Mouse (Mus musculus) limb, embryonic 12.5 days (tissue): ENCODE data around the gene Ehd4. TPM values are rescaled to one million over a fixed set of nuclear protein-coding genes. Genes with fewer than 3 reads are reported as not detected.

Experiments
- ATAC-seq: fragments of 200-750 bp; cut with Nextera tagmentation; 2 replicates; pipeline ENCODE4 v1.8.0; 2017; ENCODE audit warnings: low read depth, moderate TSS enrichment; ENCODE audit not compliant: insufficient number of reproducible peaks, insufficient read depth, low FRiP score, low TSS enrichment
- H3K27ac ChIP-seq: fragments of 300-500 bp; sonication (generic); 2 replicates; pipeline ENCODE4 v1.5.1; 2016; ENCODE audit warnings: mild to moderate bottlenecking, moderate library complexity
- H3K27me3 ChIP-seq: fragments of 300-500 bp; sonication (generic); 2 replicates; pipeline ENCODE4 v1.6.1; 2016; ENCODE audit warnings: mild to moderate bottlenecking, moderate library complexity
- H3K36me3 ChIP-seq: fragments of 300-500 bp; sonication (generic); 2 replicates; pipeline ENCODE4 v1.6.1; 2016; ENCODE audit warnings: mild to moderate bottlenecking, moderate library complexity
- H3K4me1 ChIP-seq: fragments of 300-500 bp; sonication (generic); replicated peaks from 2 replicates; pipeline ENCODE4 v1.6.1; 2016
- H3K4me2 ChIP-seq: fragments of 300-500 bp; sonication (generic); 2 replicates; pipeline ENCODE4 v1.6.1; 2016; ENCODE audit warnings: mild to moderate bottlenecking, moderate library complexity
- H3K4me3 ChIP-seq: fragments of 300-500 bp; sonication (generic); replicated peaks from 2 replicates; pipeline ENCODE4 v1.5.1; 2016; ENCODE audit warnings: mild to moderate bottlenecking
- H3K9ac ChIP-seq: fragments of 300-500 bp; sonication (generic); replicated peaks from 2 replicates; pipeline ENCODE4 v1.6.1; 2016; ENCODE audit warnings: mild to moderate bottlenecking, moderate library complexity
- H3K9me3 ChIP-seq: fragments of 300-500 bp; sonication (generic); 2 replicates; pipeline ENCODE4 v1.6.1; 2016; ENCODE audit warnings: mild to moderate bottlenecking, moderate library complexity
- WGBS: fragments of 180-500 bp; shearing (Covaris S2); methylation state at CpG from one replicate; pipeline ENCODE4 v1.1.7; 2016; 5-methylcytosine and 5-hydroxymethylcytosine counted together
- polyA plus RNA-seq: library from polyadenylated mRNA; unstranded; fragments of >200 nt; fragmentation: Nextera tagmentation; extraction: Ambion mirVana; gene quantifications from 2 replicates; pipeline ENCODE4 v1.2.1, GENCODE M21; 2016

Gene Ehd4
- polyA plus RNA-seq: 27.9 and 28.2 TPM in 2 replicates

DNA sequence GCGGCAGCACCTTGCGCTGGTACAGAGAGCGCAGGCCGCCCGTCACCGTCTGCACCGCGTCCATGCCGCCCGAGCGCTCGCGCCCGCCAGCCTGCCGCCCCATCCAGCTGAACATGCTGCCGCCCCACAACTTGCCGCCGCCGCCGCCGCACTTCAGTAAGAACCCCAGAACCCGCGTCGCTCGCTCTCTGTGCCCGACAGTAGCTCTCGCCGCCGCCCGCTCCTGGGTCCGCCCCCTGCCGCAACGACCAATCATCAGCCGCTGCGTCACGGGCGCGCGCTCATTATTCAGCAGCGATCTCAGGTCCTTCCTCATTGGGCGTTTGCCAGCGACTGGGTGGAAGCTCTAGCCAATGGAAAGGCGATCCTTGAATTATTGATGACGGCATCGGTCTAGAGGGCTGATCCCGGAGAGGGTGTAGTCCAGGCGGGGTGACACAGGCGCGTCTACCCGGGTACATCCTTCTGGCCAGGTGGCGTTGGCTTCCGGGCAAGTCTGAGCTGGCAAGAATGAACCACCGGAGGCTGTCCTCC lies at the start of gene Ehd4:
Gene Ehd4, minus strand, starts transcription at position 246 of the 534 bp plus-strand sequence.
- peak; percentile 98 for ATAC-seq

GRCm38 (mm10) chr2:120203742-120204141 lies 49.3 kb upstream of the Ehd4 start:
- H3K4me2 ChIP-seq: no peak overlapping the region
- H3K27ac ChIP-seq: no peak overlapping the region
- no peaks in the 10 kb centered on the region for H3K27me3 ChIP-seq
- H3K36me3 ChIP-seq: no peaks in the 10 kb centered on the region
- 69% methylated on average over 3 of the region's 3 CpGs for WGBS
- no peak for ATAC-seq
- no peaks in the 10 kb centered on the region for H3K9me3 ChIP-seq
- H3K4me1 ChIP-seq: no peaks in the 10 kb centered on the region
- no peak overlapping the region for H3K9ac ChIP-seq
- H3K4me3 ChIP-seq: no peak overlapping the region

More for the DNA sequence above, at the start of gene Ehd4:
- Histone ChIP-seq H3K27ac (0 out of 2 replicates have a peak within 1 kb of the TSS, but pooled peaks have one; percentile 35), H3K4me2 (peak within 1 kb of the TSS; percentile 99), H3K27me3 (no peaks in the 10 kb centered on the region), H3K36me3 (no peaks in the 10 kb centered on the region), H3K4me1 (peaks cover 8% of the 10 kb centered on the region; the same call in 1 of the 2 replicates), H3K4me3 (peak within 1 kb of the TSS; percentile 72), H3K9me3 (no peaks in the 10 kb centered on the region), H3K9ac (peak within 1 kb of the TSS; percentile 66)
- WGBS: under 1% methylated on average over 53 of the region's 53 CpGs

- WGBS: 78% methylated on average over 7 of the region's 7 CpGs
- H3K36me3 ChIP-seq: no peaks in the 10 kb centered on the region
- no peak overlapping the region for H3K9ac ChIP-seq
- H3K9me3 ChIP-seq: no peaks in the 10 kb centered on the region
- no peak for ATAC-seq
- no peak overlapping the region for H3K27ac ChIP-seq
- H3K27me3 ChIP-seq: no peaks in the 10 kb centered on the region
- no peak overlapping the region for H3K4me3 ChIP-seq
- H3K4me2 ChIP-seq: no peak overlapping the region
- no peaks in the 10 kb centered on the region for H3K4me1 ChIP-seq
These were observed 45.7 kb upstream of the Ehd4 start for GRCm38 (mm10) chr2:120200077-120200476.

GRCm38 (mm10) chr2:120188174-120188573 lies 33.8 kb upstream of the Ehd4 start:
- no peaks in the 10 kb centered on the region for H3K4me1 ChIP-seq
- H3K9me3 ChIP-seq: no peaks in the 10 kb centered on the region
- no peak overlapping the region for H3K4me2 ChIP-seq
- ATAC-seq: no peak
- no peak overlapping the region for H3K27ac ChIP-seq
- H3K27me3 ChIP-seq: no peaks in the 10 kb centered on the region
- no peaks in the 10 kb centered on the region for H3K36me3 ChIP-seq
- no peak overlapping the region for H3K9ac ChIP-seq
- H3K4me3 ChIP-seq: no peak overlapping the region
- 93% methylated on average over 4 of the region's 4 CpGs for WGBS

DNA sequence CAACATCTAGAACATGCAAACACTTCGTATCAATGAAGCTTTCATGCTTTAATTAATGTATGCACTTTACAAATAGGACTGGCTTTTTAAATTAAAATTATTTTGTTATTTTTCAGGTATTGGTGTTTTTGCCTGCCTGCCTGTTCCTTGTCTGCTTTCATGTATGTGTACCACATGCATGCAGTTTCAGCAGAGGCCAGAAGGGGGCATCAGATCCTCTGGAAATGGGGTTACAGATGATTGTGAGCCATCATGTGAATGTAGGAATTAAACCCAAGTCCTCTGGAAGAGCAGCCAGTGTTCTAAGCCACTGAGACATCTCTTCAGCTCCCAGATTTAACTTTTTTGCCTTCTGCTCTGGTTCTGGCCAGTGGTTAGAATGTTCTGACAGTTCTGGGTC lies 33.2 kb upstream of the Ehd4 start:
- 80% methylated on average over 1 of the region's 1 CpGs for WGBS
- no peak overlapping the region for H3K4me2 ChIP-seq
- no peak overlapping the region for H3K27ac ChIP-seq
- ATAC-seq: no peak
- H3K9ac ChIP-seq: no peak overlapping the region
- H3K4me3 ChIP-seq: no peak overlapping the region
- H3K9me3 ChIP-seq: no peaks in the 10 kb centered on the region
- no peaks in the 10 kb centered on the region for H3K27me3 ChIP-seq
- no peaks in the 10 kb centered on the region for H3K4me1 ChIP-seq
- H3K36me3 ChIP-seq: no peaks in the 10 kb centered on the region

DNA sequence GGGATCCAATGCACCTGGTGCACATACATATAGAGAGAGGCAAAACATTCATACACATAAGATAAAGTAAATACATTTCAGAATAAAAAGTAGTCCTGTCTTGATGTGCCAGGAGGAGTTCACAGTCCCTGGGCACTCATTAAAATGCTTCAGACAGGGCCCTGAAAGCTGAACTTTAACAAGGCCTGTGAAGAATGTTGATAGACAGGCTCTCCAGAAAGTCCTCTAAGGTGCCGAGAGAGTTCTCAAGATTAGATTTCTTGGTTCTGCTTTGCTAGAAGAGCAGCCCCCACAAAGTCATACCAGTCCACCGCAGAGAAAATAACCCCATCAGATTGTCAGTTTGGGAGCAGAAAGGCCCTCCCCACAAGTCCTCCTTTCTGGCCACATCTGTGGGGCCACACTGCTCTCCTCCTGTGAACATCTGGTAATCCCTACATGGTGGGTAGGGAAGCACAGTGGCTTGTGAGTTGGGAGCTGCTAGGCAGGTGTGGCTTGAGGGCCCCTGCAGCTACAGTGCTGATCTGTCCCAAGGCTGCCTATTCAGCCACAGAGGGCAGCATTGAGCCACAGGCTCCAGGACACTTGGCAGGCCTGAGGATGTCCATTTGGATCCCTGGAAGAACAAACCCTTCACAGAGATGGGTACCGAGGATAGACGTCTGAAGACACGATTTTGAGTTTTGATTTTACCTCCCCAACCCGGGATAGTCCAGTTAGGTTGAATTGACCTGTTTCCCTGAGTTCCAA lies 31.3 kb upstream of the Ehd4 start:
- Histone ChIP-seq H3K27me3 (no peaks in the 10 kb centered on the region), H3K4me2 (no peak overlapping the region), H3K9me3 (no peaks in the 10 kb centered on the region), H3K4me1 (no peaks in the 10 kb centered on the region), H3K36me3 (no peaks in the 10 kb centered on the region), H3K9ac (no peak overlapping the region), H3K4me3 (no peak overlapping the region), H3K27ac (no peak overlapping the region)
- WGBS: 76% methylated on average over 6 of the region's 6 CpGs
- no peak for ATAC-seq

DNA sequence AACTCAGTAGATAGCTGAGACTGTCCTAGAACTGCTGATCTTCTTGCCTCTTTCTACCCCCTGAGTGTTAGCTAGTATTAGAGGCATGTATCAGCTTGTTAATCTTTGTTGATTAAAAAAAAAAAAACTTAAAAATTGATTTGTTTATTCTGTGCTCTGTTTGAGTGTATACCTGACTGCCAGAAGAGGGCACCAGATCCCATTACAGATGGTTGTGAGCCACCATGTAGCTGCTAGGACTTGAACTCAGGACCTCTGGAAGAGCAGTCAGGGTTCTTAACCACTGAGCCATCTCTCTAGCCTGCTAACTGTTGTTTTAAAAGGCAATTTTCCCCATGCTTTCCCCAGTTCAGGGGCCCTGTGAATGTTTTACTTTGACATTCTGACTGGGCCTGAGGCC lies 24.5 kb upstream of the Ehd4 start:
- 0 out of 2 replicates have a peak, but pooled peaks cover 3% of the 10 kb centered on the region for H3K27me3 ChIP-seq
- H3K9ac ChIP-seq: no peak overlapping the region
- H3K4me3 ChIP-seq: no peak overlapping the region
- no peak for ATAC-seq
- H3K36me3 ChIP-seq: no peaks in the 10 kb centered on the region
- H3K27ac ChIP-seq: no peak overlapping the region
- H3K9me3 ChIP-seq: no peaks in the 10 kb centered on the region
- no peak overlapping the region for H3K4me2 ChIP-seq
- 0 out of 2 replicates have a peak, but pooled peaks cover 4% of the 10 kb centered on the region for H3K4me1 ChIP-seq

GRCm38 (mm10) chr2:120173718-120174117 lies 19.3 kb upstream of the Ehd4 start:
- ATAC-seq: no peak
- Histone ChIP-seq H3K27ac (no peak overlapping the region), H3K4me2 (peak overlapping the region; percentile 15; the same call in 1 of the 2 replicates), H3K9ac (no peak overlapping the region), H3K9me3 (no peaks in the 10 kb centered on the region), H3K36me3 (no peaks in the 10 kb centered on the region), H3K4me1 (0 out of 2 replicates have a peak, but pooled peaks cover 4% of the 10 kb centered on the region), H3K27me3 (0 out of 2 replicates have a peak, but pooled peaks cover 3% of the 10 kb centered on the region), H3K4me3 (no peak overlapping the region)
- 24% methylated on average over 10 of the region's 10 CpGs for WGBS

DNA sequence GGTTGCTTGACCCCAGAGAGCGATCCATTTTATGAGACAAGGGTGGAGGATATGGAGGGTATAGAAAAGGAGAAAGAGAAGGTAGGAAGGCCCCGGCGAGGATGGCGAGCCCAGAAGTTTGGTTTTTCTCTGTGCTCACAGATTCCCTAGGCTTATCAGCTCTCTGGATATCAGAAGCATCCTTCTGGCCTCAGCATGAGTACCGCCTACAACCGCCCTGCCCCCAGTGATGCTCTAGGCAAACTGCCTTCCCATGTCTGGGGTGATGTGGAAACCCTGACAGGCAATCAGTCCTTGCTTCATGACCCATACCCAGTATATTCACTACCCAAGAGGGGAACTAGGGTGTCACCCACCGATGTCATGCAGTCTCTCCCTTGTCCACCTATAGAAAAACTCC lies 17.0 kb upstream of the Ehd4 start:
- 90% methylated on average over 7 of the region's 7 CpGs for WGBS
- Histone ChIP-seq H3K9ac (no peak overlapping the region), H3K4me3 (no peak overlapping the region), H3K36me3 (no peaks in the 10 kb centered on the region), H3K4me2 (no peak overlapping the region), H3K27me3 (0 out of 2 replicates have a peak, but pooled peaks cover 3% of the 10 kb centered on the region), H3K9me3 (no peaks in the 10 kb centered on the region), H3K4me1 (0 out of 2 replicates have a peak, but pooled peaks cover 4% of the 10 kb centered on the region), H3K27ac (no peak overlapping the region)
- no peak for ATAC-seq

DNA sequence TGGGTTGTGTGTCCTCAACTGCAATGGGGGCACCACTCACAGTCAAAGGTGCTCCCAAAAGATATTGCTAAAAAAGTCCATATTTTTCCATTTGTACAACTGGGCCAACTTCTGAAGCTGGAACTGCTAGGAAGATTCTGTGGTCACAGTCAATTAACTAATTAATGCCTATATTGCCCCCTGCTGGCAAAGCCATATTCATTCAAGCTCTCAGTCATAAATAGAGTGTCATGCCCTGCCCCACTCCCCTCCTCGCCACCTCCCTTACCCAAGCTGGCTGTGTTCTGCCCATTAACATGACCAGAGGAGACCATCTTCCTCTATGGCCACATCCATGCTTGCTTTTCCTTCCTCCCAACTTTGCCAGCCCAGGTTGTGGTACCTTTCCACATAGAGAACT lies 16.3 kb upstream of the Ehd4 start:
- ATAC-seq: no peak
- no peak overlapping the region for H3K9ac ChIP-seq
- H3K36me3 ChIP-seq: no peaks in the 10 kb centered on the region
- WGBS: 64% methylated on average over 1 of the region's 1 CpGs
- H3K27me3 ChIP-seq: 0 out of 2 replicates have a peak, but pooled peaks cover 3% of the 10 kb centered on the region
- 0 out of 2 replicates have a peak, but pooled peaks cover 4% of the 10 kb centered on the region for H3K4me1 ChIP-seq
- H3K9me3 ChIP-seq: no peaks in the 10 kb centered on the region
- H3K4me3 ChIP-seq: no peak overlapping the region
- no peak overlapping the region for H3K4me2 ChIP-seq
- H3K27ac ChIP-seq: no peak overlapping the region

DNA sequence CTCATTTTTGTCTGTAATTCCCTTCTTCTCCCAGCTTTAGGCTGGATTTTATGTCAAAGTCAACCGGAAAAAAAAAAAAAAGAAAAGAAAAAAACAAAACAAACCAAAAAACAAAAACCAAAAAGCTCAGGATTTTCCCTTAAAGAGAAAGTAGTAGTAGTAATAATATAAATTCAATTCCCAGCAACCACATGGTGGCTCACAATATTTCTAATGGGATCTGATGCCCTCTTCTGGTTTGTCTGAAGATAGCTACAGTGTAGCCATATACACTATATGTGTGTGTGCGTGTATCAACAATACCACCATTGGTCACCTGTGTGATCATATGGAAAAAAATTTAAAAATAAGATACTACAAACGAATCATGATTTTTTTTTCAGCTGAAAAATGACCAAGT lies 15.0 kb upstream of the Ehd4 start:
- no peaks in the 10 kb centered on the region for H3K9me3 ChIP-seq
- no peak overlapping the region for H3K27ac ChIP-seq
- no peaks in the 10 kb centered on the region for H3K36me3 ChIP-seq
- H3K4me2 ChIP-seq: no peak overlapping the region
- 0 out of 2 replicates have a peak, but pooled peaks cover 4% of the 10 kb centered on the region for H3K4me1 ChIP-seq
- no peak overlapping the region for H3K9ac ChIP-seq
- WGBS: 91% methylated on average over 3 of the region's 3 CpGs
- H3K4me3 ChIP-seq: no peak overlapping the region
- H3K27me3 ChIP-seq: 0 out of 2 replicates have a peak, but pooled peaks cover 1% of the 10 kb centered on the region
- no peak for ATAC-seq
